Mouse (Mus musculus): Measurements from ENCODE around the gene Bcat2. TPM values are rescaled to one million over a fixed set of nuclear protein-coding genes. Genes with fewer than 3 reads are reported as not detected.

Bcat2 gene
- polyA plus RNA-seq, 2 experiments: 60.4 to 67.6 TPM

GRCm38 (mm10) chr7:45539095-45539494, 30.9 kb upstream of the Bcat2 start:
- DNase-seq (ENCODE audit: low spot score) (no peak), ATAC-seq (ENCODE audit: low FRiP score, low read depth) (no peak)
- Histone ChIP-seq H3K4me1 (ENCODE audit: control insufficient read depth, insufficient read depth, low read length) (no peaks in the 10 kb centered on the region; the same call in 1 of the 2 replicates), H3K27me3 (ENCODE audit: control insufficient read depth, insufficient read depth, low read length) (no peaks in the 10 kb centered on the region), H3K9ac (ENCODE audit: low read depth, low read length, severe bottlenecking) (no peak overlapping the region), H3K4me3 (replicated peaks; ENCODE audit: low read length) (no peak overlapping the region), H3K4me2 (replicated peaks; ENCODE audit: low read depth, low read length, severe bottlenecking) (peak overlapping the region; percentile 73; the same call in 1 of the 2 replicates), H3K27ac (replicated peaks; ENCODE audit: low read depth, low read length) (no peak overlapping the region), H3K9me3 (ENCODE audit: control insufficient read depth, low read length) (no peaks in the 10 kb centered on the region), H3K36me3 (ENCODE audit: control insufficient read depth, insufficient read depth, low read length) (no peaks in the 10 kb centered on the region)
- TF ChIP-seq POLR2A (IDR thresholded peaks at IDR 0.05; ENCODE audit: borderline replicate concordance, extremely low read depth, insufficient read depth, insufficient read length): no peak
- 91% methylated on average over 3 of the region's 3 CpGs for WGBS

GRCm38 (mm10) chr7:45540213-45540612, 29.7 kb upstream of the Bcat2 start:
- no peak for DNase-seq (ENCODE audit: low spot score)
- H3K36me3 ChIP-seq (ENCODE audit: control insufficient read depth, insufficient read depth, low read length): no peaks in the 10 kb centered on the region
- H3K9ac ChIP-seq (ENCODE audit: low read depth, low read length, severe bottlenecking): no peak overlapping the region
- no peaks in the 10 kb centered on the region for H3K9me3 ChIP-seq (ENCODE audit: control insufficient read depth, low read length)
- no peak for TF ChIP-seq POLR2A (IDR thresholded peaks at IDR 0.05; ENCODE audit: borderline replicate concordance, extremely low read depth, insufficient read depth, insufficient read length)
- no peak for ATAC-seq (ENCODE audit: low FRiP score, low read depth)
- H3K27ac ChIP-seq (replicated peaks; ENCODE audit: low read depth, low read length): no peak overlapping the region
- whole genome bisulfite sequencing: 42% methylated on average over 2 of the region's 2 CpGs
- H3K4me1 ChIP-seq (ENCODE audit: control insufficient read depth, insufficient read depth, low read length): no peaks in the 10 kb centered on the region; the same call in 1 of the 2 replicates
- H3K4me2 ChIP-seq (replicated peaks; ENCODE audit: low read depth, low read length, severe bottlenecking): no peak overlapping the region
- no peaks in the 10 kb centered on the region for H3K27me3 ChIP-seq (ENCODE audit: control insufficient read depth, insufficient read depth, low read length)
- H3K4me3 ChIP-seq (replicated peaks; ENCODE audit: low read length): no peak overlapping the region

- WGBS: 87% methylated on average over 1 of the region's 1 CpGs
- H3K4me1 ChIP-seq (ENCODE audit: control insufficient read depth, insufficient read depth, low read length): no peaks in the 10 kb centered on the region
- H3K4me2 ChIP-seq (replicated peaks; ENCODE audit: low read depth, low read length, severe bottlenecking): no peak overlapping the region
- H3K27ac ChIP-seq (replicated peaks; ENCODE audit: low read depth, low read length): no peak overlapping the region
- no peak overlapping the region for H3K4me3 ChIP-seq (replicated peaks; ENCODE audit: low read length)
- DNase-seq (ENCODE audit: low spot score): no peak
- no peak overlapping the region for H3K9ac ChIP-seq (ENCODE audit: low read depth, low read length, severe bottlenecking)
- no peaks in the 10 kb centered on the region for H3K36me3 ChIP-seq (ENCODE audit: control insufficient read depth, insufficient read depth, low read length)
- ATAC-seq (ENCODE audit: low FRiP score, low read depth): no peak
- H3K9me3 ChIP-seq (ENCODE audit: control insufficient read depth, low read length): no peaks in the 10 kb centered on the region
- no peaks in the 10 kb centered on the region for H3K27me3 ChIP-seq (ENCODE audit: control insufficient read depth, insufficient read depth, low read length)
- TF ChIP-seq POLR2A (IDR thresholded peaks at IDR 0.05; ENCODE audit: borderline replicate concordance, extremely low read depth, insufficient read depth, insufficient read length): no peak
Observed at GRCm38 (mm10) chr7:45544525-45544924, 25.4 kb upstream of the Bcat2 start.

GRCm38 (mm10) chr7:45549641-45550436, 20.1 kb upstream of the Bcat2 start:
- Histone ChIP-seq H3K4me3 (replicated peaks; ENCODE audit: low read length) (no peak overlapping the region), H3K9ac (ENCODE audit: low read depth, low read length, severe bottlenecking) (no peak overlapping the region), H3K27me3 (ENCODE audit: control insufficient read depth, insufficient read depth, low read length) (no peaks in the 10 kb centered on the region), H3K36me3 (ENCODE audit: control insufficient read depth, insufficient read depth, low read length) (no peaks in the 10 kb centered on the region), H3K4me1 (ENCODE audit: control insufficient read depth, insufficient read depth, low read length) (no peaks in the 10 kb centered on the region), H3K4me2 (replicated peaks; ENCODE audit: low read depth, low read length, severe bottlenecking) (no peak overlapping the region), H3K27ac (replicated peaks; ENCODE audit: low read depth, low read length) (no peak overlapping the region), H3K9me3 (ENCODE audit: control insufficient read depth, low read length) (no peaks in the 10 kb centered on the region)
- DNase-seq (ENCODE audit: low spot score) (no peak), ATAC-seq (ENCODE audit: low FRiP score, low read depth) (no peak)
- 87% methylated on average over 16 of the region's 16 CpGs for WGBS
- no peak for TF ChIP-seq POLR2A (IDR thresholded peaks at IDR 0.05; ENCODE audit: borderline replicate concordance, extremely low read depth, insufficient read depth, insufficient read length)

- Histone ChIP-seq H3K9ac (ENCODE audit: low read depth, low read length, severe bottlenecking) (no peak overlapping the region), H3K27me3 (ENCODE audit: control insufficient read depth, insufficient read depth, low read length) (no peaks in the 10 kb centered on the region), H3K9me3 (ENCODE audit: control insufficient read depth, low read length) (no peaks in the 10 kb centered on the region), H3K36me3 (ENCODE audit: control insufficient read depth, insufficient read depth, low read length) (no peaks in the 10 kb centered on the region), H3K27ac (replicated peaks; ENCODE audit: low read depth, low read length) (no peak overlapping the region), H3K4me3 (replicated peaks; ENCODE audit: low read length) (no peak overlapping the region), H3K4me1 (ENCODE audit: control insufficient read depth, insufficient read depth, low read length) (no peaks in the 10 kb centered on the region), H3K4me2 (replicated peaks; ENCODE audit: low read depth, low read length, severe bottlenecking) (no peak overlapping the region)
- ATAC-seq (ENCODE audit: low FRiP score, low read depth) (peak; percentile 43; the same call in 1 of the 2 replicates), DNase-seq (ENCODE audit: low spot score) (no peak)
- 79% methylated on average over 11 of the region's 11 CpGs for WGBS
- no peak for TF ChIP-seq POLR2A (IDR thresholded peaks at IDR 0.05; ENCODE audit: borderline replicate concordance, extremely low read depth, insufficient read depth, insufficient read length)
Observed at GRCm38 (mm10) chr7:45550821-45551511, 19.0 kb upstream of the Bcat2 start.

All from limb, embryonic 14.5 days (tissue).